Mouse (Mus musculus): Measurements from ENCODE around the gene Arhgap29. TPM values are rescaled to one million over a fixed set of nuclear protein-coding genes. Genes with fewer than 3 reads are reported as not detected.

Gene Arhgap29
- polyA plus RNA-seq, 1 experiment: 13.7 TPM

- Histone ChIP-seq H3K36me3 (ENCODE audit: control insufficient read depth, insufficient read depth) (no peaks in the 10 kb centered on the region), H3ac (ENCODE audit: control insufficient read depth, insufficient read length) (no peak overlapping the region), H3K27me3 (ENCODE audit: control insufficient read depth, insufficient read depth, insufficient read length) (peaks cover 22% of the 10 kb centered on the region), H3K4me2 (ENCODE audit: low read depth) (no peak overlapping the region), H3K79me2 (ENCODE audit: control insufficient read depth, insufficient read depth) (no peaks in the 10 kb centered on the region), H3K4me3 (no peak overlapping the region)
- TF ChIP-seq USF1 (IDR thresholded peaks at IDR 0.05; ENCODE audit: low read depth) (no peak), MYOD1 (IDR thresholded peaks at IDR 0.05; ENCODE audit: control insufficient read depth in 1 of 3, insufficient read length in 2 of 3, low read depth in 2 of 3) (no peak), REST (IDR thresholded peaks at IDR 0.05; ENCODE audit: insufficient read depth, insufficient read length) (no peak), CEBPB (IDR thresholded peaks at IDR 0.05; ENCODE audit: insufficient read depth, poor library complexity, severe bottlenecking) (no peak), MAX (IDR thresholded peaks at IDR 0.05; ENCODE audit: low read depth) (no peak), MYOG (IDR thresholded peaks at IDR 0.05; ENCODE audit: control insufficient read depth in 1 of 3, insufficient read depth in 1 of 3, insufficient read length in 2 of 3, low read depth in 2 of 3) (no peak), POLR2AphosphoS2 (IDR thresholded peaks at IDR 0.05; ENCODE audit: insufficient read length, low read depth) (no peak), TCF12 (IDR thresholded peaks at IDR 0.05; ENCODE audit: insufficient read depth, poor library complexity, severe bottlenecking) (no peak), E2F4 (IDR thresholded peaks at IDR 0.05; ENCODE audit: insufficient read depth) (no peak), TCF3 (IDR thresholded peaks at IDR 0.05; ENCODE audit: insufficient read length, low read depth) (no peak), POLR2A (IDR thresholded peaks at IDR 0.05; ENCODE audit: insufficient read length, low read depth) (no peak), SRF (IDR thresholded peaks at IDR 0.05; ENCODE audit: control insufficient read depth, insufficient read length, low read depth) (no peak)
These were observed 31.6 kb upstream of the Arhgap29 start for GRCm38 (mm10) chr3:121920769-121921168.

- Histone ChIP-seq H3K4me3 (no peak overlapping the region), H3K79me2 (ENCODE audit: control insufficient read depth, insufficient read depth) (no peaks in the 10 kb centered on the region), H3ac (ENCODE audit: control insufficient read depth, insufficient read length) (no peak overlapping the region), H3K27me3 (ENCODE audit: control insufficient read depth, insufficient read depth, insufficient read length) (peaks cover 26% of the 10 kb centered on the region), H3K4me2 (ENCODE audit: low read depth) (no peak overlapping the region), H3K36me3 (ENCODE audit: control insufficient read depth, insufficient read depth) (no peaks in the 10 kb centered on the region)
- TF ChIP-seq POLR2AphosphoS2 (IDR thresholded peaks at IDR 0.05; ENCODE audit: insufficient read length, low read depth): no peak
These were observed 27.4 kb upstream of the Arhgap29 start for GRCm38 (mm10) chr3:121924768-121925486.

- H3K4me2 ChIP-seq (ENCODE audit: low read depth): no peak overlapping the region
- TF ChIP-seq TCF3 (IDR thresholded peaks at IDR 0.05; ENCODE audit: insufficient read length, low read depth) (no peak), REST (IDR thresholded peaks at IDR 0.05; ENCODE audit: insufficient read depth, insufficient read length) (no peak), USF1 (IDR thresholded peaks at IDR 0.05; ENCODE audit: low read depth) (no peak), MAX (IDR thresholded peaks at IDR 0.05; ENCODE audit: low read depth) (no peak), MYOD1 (IDR thresholded peaks at IDR 0.05; ENCODE audit: control insufficient read depth in 1 of 3, insufficient read length in 2 of 3, low read depth in 2 of 3) (peak in 2 of 3 experiments; percentile 50 to 57), SRF (IDR thresholded peaks at IDR 0.05; ENCODE audit: control insufficient read depth, insufficient read length, low read depth) (no peak), CEBPB (IDR thresholded peaks at IDR 0.05; ENCODE audit: insufficient read depth, poor library complexity, severe bottlenecking) (no peak), MYOG (IDR thresholded peaks at IDR 0.05; ENCODE audit: control insufficient read depth in 1 of 3, insufficient read depth in 1 of 3, insufficient read length in 2 of 3, low read depth in 2 of 3) (peak in 1 of 3 experiments; percentile 42), POLR2AphosphoS2 (IDR thresholded peaks at IDR 0.05; ENCODE audit: insufficient read length, low read depth) (no peak)
- no peaks in the 10 kb centered on the region for H3K79me2 ChIP-seq (ENCODE audit: control insufficient read depth, insufficient read depth)
- H3ac ChIP-seq (ENCODE audit: control insufficient read depth, insufficient read length): no peak overlapping the region
- H3K36me3 ChIP-seq (ENCODE audit: control insufficient read depth, insufficient read depth): no peaks in the 10 kb centered on the region
- H3K27me3 ChIP-seq (ENCODE audit: control insufficient read depth, insufficient read depth, insufficient read length): peaks cover 15% of the 10 kb centered on the region
- no peak overlapping the region for H3K4me3 ChIP-seq
These were observed 24.7 kb upstream of the Arhgap29 start for GRCm38 (mm10) chr3:121927601-121928000.

- TF ChIP-seq TCF3 (IDR thresholded peaks at IDR 0.05; ENCODE audit: insufficient read length, low read depth) (no peak), REST (IDR thresholded peaks at IDR 0.05; ENCODE audit: insufficient read depth, insufficient read length) (no peak), MAX (IDR thresholded peaks at IDR 0.05; ENCODE audit: low read depth) (no peak)
- no peaks in the 10 kb centered on the region for H3K79me2 ChIP-seq (ENCODE audit: control insufficient read depth, insufficient read depth)
These were observed 19.5 kb upstream of the Arhgap29 start for GRCm38 (mm10) chr3:121932815-121933214.

GRCm38 (mm10) chr3:121936241-121936640 lies 16.1 kb upstream of the Arhgap29 start:
- H3K36me3 ChIP-seq (ENCODE audit: control insufficient read depth, insufficient read depth): no peaks in the 10 kb centered on the region
- no peak overlapping the region for H3K4me3 ChIP-seq
- no peak overlapping the region for H3ac ChIP-seq (ENCODE audit: control insufficient read depth, insufficient read length)
- TF ChIP-seq MAX (IDR thresholded peaks at IDR 0.05; ENCODE audit: low read depth): no peak
- TF ChIP-seq USF1 (IDR thresholded peaks at IDR 0.05; ENCODE audit: low read depth): no peak
- no peak for TF ChIP-seq SRF (IDR thresholded peaks at IDR 0.05; ENCODE audit: control insufficient read depth, insufficient read length, low read depth)
- no peak for TF ChIP-seq TCF12 (IDR thresholded peaks at IDR 0.05; ENCODE audit: insufficient read depth, poor library complexity, severe bottlenecking)
- no peak for TF ChIP-seq CEBPB (IDR thresholded peaks at IDR 0.05; ENCODE audit: insufficient read depth, poor library complexity, severe bottlenecking)
- TF ChIP-seq MYOD1 (IDR thresholded peaks at IDR 0.05; ENCODE audit: control insufficient read depth in 1 of 3, insufficient read length in 2 of 3, low read depth in 2 of 3): no peak
- no peak for TF ChIP-seq POLR2A (IDR thresholded peaks at IDR 0.05; ENCODE audit: insufficient read length, low read depth)
- TF ChIP-seq TCF3 (IDR thresholded peaks at IDR 0.05; ENCODE audit: insufficient read length, low read depth): no peak
- TF ChIP-seq POLR2AphosphoS2 (IDR thresholded peaks at IDR 0.05; ENCODE audit: insufficient read length, low read depth): no peak
- no peak for TF ChIP-seq REST (IDR thresholded peaks at IDR 0.05; ENCODE audit: insufficient read depth, insufficient read length)
- TF ChIP-seq MYOG (IDR thresholded peaks at IDR 0.05; ENCODE audit: control insufficient read depth in 1 of 3, insufficient read depth in 1 of 3, insufficient read length in 2 of 3, low read depth in 2 of 3): no peak
- TF ChIP-seq E2F4 (IDR thresholded peaks at IDR 0.05; ENCODE audit: insufficient read depth): no peak
- no peak overlapping the region for H3K4me2 ChIP-seq (ENCODE audit: low read depth)
- no peaks in the 10 kb centered on the region for H3K79me2 ChIP-seq (ENCODE audit: control insufficient read depth, insufficient read depth)
- H3K27me3 ChIP-seq (ENCODE audit: control insufficient read depth, insufficient read depth, insufficient read length): peaks cover 9% of the 10 kb centered on the region

More at GRCm38 (mm10) chr3:121932815-121933214, 19.5 kb upstream of the Arhgap29 start:
- Histone ChIP-seq H3K4me3 (no peak overlapping the region), H3ac (ENCODE audit: control insufficient read depth, insufficient read length) (no peak overlapping the region), H3K27me3 (ENCODE audit: control insufficient read depth, insufficient read depth, insufficient read length) (peaks cover 13% of the 10 kb centered on the region), H3K4me2 (ENCODE audit: low read depth) (no peak overlapping the region), H3K36me3 (ENCODE audit: control insufficient read depth, insufficient read depth) (no peaks in the 10 kb centered on the region)

Data from myocyte (in vitro differentiated cells).